Mouse (Mus musculus) lung, postnatal 0 days (tissue): ENCODE data around the gene Dusp12. TPM values are rescaled to one million over a fixed set of nuclear protein-coding genes. Genes with fewer than 3 reads are reported as not detected.
A peak's percentile ranks its signal among the peaks of the same experiment; 100 is the strongest.

Experiments
- ATAC-seq: fragments of 200-750 bp; cut with Nextera tagmentation; 2 replicates; pipeline ENCODE4 v1.8.0; 2017; ENCODE audit warnings: moderate library complexity
- DNase-seq: peaks from one replicate; pipeline ENCODE4 v3.0.0-alpha.2; 2016; ENCODE audit warnings: low spot score
- H3K27ac ChIP-seq: fragments of 300-500 bp; sonication (generic); 2 replicates; pipeline ENCODE4 v1.5.1; 2014; ENCODE audit warnings: antibody characterized with exemption, mild to moderate bottlenecking, low read length, mixed read lengths
- H3K27me3 ChIP-seq: fragments of 300-500 bp; sonication (generic); replicated peaks from 2 replicates; pipeline ENCODE4 v1.6.1; 2014; ENCODE audit warnings: low read length, mixed read lengths; ENCODE audit not compliant: insufficient read depth
- H3K36me3 ChIP-seq: fragments of 300-500 bp; sonication (generic); 2 replicates; pipeline ENCODE4 v1.6.1; 2014; ENCODE audit warnings: low read length, mixed read lengths; ENCODE audit not compliant: insufficient read depth
- H3K4me1 ChIP-seq: fragments of 300-500 bp; sonication (generic); 2 replicates; pipeline ENCODE4 v1.6.1; 2014; ENCODE audit warnings: antibody characterized with exemption, low read depth, low read length, mixed read lengths; ENCODE audit not compliant: insufficient read depth
- H3K4me2 ChIP-seq: fragments of 300-500 bp; sonication (generic); replicated peaks from 2 replicates; pipeline ENCODE4 v1.6.1; 2014; ENCODE audit warnings: low read depth, mild to moderate bottlenecking, low read length, moderate library complexity, mixed read lengths
- H3K4me3 ChIP-seq: fragments of 300-500 bp; sonication (generic); 2 replicates; pipeline ENCODE4 v1.5.1; 2014; ENCODE audit warnings: low read depth, low read length
- H3K9ac ChIP-seq: fragments of 300-500 bp; sonication (generic); replicated peaks from 2 replicates; pipeline ENCODE4 v1.6.1; 2014; ENCODE audit warnings: low read depth, mild to moderate bottlenecking
- H3K9me3 ChIP-seq: fragments of 300-500 bp; sonication (generic); 2 replicates; pipeline ENCODE4 v1.6.1; 2016; ENCODE audit warnings: low read length, mixed read lengths
- CTCF ChIP-seq: IDR thresholded peaks from 2 replicates; pipeline ENCODE4 v1.5.1; 2016; ENCODE audit warnings: antibody characterized with exemption, mild to moderate bottlenecking
- EP300 ChIP-seq: IDR thresholded peaks from 2 replicates; pipeline ENCODE4 v1.6.1; 2016; ENCODE audit warnings: antibody characterized with exemption, mild to moderate bottlenecking, control low read depth
- WGBS: fragments of 180-500 bp; shearing (Covaris S2); extraction: QIAGEN DNeasy Blood & Tissue Kit; methylation state at CpG from one replicate; pipeline ENCODE4 v1.1.7; 2014; 5-methylcytosine and 5-hydroxymethylcytosine counted together
- polyA plus RNA-seq: library from polyadenylated mRNA; unstranded; fragments of >200 nt; fragmentation: Nextera tagmentation; extraction: Ambion mirVana; gene quantifications from 2 replicates; pipeline ENCODE4 v1.2.1, GENCODE M21; 2015

The Dusp12 gene
- polyA plus RNA-seq, 1 experiment from 2014 or later: 22.5 TPM

DNA sequence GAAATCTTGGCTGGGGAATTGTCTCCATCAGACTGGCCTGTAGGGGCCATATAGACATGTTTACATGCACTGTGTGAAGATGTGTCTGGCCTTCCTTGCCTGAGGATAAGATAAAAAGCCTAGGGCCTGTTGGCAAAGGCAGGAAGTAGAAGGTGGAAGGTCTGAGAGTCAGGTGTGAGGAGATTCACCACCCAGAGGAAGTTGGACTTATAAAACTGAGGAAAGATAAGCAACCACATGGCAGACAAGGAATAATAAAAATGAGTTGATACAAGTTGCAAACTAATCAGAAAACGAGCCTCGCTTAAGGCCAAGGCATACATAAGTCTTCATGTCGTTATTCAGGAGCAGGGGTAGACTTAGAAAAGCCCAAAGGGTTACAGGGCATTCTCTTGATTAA is 9.7 kb downstream of the Dusp12 start:
- Histone ChIP-seq H3K4me2 (no peak overlapping the region), H3K36me3 (no peaks in the 10 kb centered on the region; the same call in 1 of the 2 replicates), H3K27ac (no peak overlapping the region), H3K27me3 (no peaks in the 10 kb centered on the region), H3K9ac (no peak overlapping the region), H3K9me3 (no peaks in the 10 kb centered on the region), H3K4me3 (no peak overlapping the region), H3K4me1 (no peaks in the 10 kb centered on the region)
- ATAC-seq (no peak), DNase-seq (no peak)
- WGBS: 73% methylated on average over 3 of the region's 3 CpGs
- TF ChIP-seq EP300: no peak
- TF ChIP-seq CTCF: no peak

DNA sequence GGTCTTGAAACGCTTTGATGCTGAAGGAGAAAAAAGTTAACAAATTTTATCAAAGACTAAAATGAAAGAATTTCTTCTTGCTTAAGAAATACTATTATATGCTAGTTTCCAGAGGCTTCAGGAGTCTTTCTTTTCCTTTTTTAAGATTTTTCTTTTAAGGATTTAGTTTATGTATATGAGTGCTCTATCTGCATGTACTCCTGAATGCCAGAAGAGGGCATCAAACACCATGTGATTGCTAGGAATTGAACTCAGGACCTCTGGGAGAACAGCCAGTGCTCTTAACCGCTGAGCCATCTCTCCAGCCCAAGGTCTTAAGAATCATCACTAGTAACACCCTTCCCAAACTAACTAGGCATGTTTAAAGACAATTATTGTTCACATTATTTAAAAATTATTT is 13.4 kb downstream of the Dusp12 start:
- TF ChIP-seq EP300 (no peak), CTCF (no peak)
- no peaks in the 10 kb centered on the region for H3K27me3 ChIP-seq
- WGBS: 92% methylated on average over 2 of the region's 2 CpGs
- no peak overlapping the region for H3K9ac ChIP-seq
- no peaks in the 10 kb centered on the region for H3K4me1 ChIP-seq
- no peak overlapping the region for H3K4me3 ChIP-seq
- no peak for DNase-seq
- no peak overlapping the region for H3K4me2 ChIP-seq
- H3K27ac ChIP-seq: no peak overlapping the region
- no peaks in the 10 kb centered on the region for H3K36me3 ChIP-seq
- no peaks in the 10 kb centered on the region for H3K9me3 ChIP-seq
- no peak for ATAC-seq

DNA sequence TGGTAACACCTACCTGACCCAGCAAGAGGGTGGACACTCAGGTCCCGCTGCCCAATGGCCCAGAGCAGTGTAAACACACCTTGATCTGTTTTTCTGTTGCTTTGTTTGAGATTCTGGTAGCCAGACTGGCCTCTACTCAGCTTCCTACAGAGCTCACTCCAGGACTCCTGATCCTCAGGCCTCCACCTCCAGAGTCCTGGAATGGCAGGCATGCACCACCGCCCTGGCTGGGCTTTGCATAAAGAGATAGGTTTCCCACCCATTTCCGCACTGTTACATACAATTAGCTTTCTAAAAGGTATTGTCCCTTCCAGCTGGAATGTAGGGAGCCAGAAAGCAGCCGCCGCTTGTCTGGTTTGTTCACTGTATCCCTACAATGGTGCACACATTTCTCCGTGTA is 13.9 kb downstream of the Dusp12 start:
- H3K4me2 ChIP-seq: no peak overlapping the region
- H3K36me3 ChIP-seq: no peaks in the 10 kb centered on the region
- no peak for TF ChIP-seq EP300
- TF ChIP-seq CTCF: no peak
- H3K9me3 ChIP-seq: no peaks in the 10 kb centered on the region
- no peak for DNase-seq
- H3K27me3 ChIP-seq: no peaks in the 10 kb centered on the region
- no peak overlapping the region for H3K4me3 ChIP-seq
- ATAC-seq: no peak
- 82% methylated on average over 6 of the region's 6 CpGs for WGBS
- no peak overlapping the region for H3K9ac ChIP-seq
- H3K4me1 ChIP-seq: no peaks in the 10 kb centered on the region; the same call in 1 of the 2 replicates
- no peak overlapping the region for H3K27ac ChIP-seq

DNA sequence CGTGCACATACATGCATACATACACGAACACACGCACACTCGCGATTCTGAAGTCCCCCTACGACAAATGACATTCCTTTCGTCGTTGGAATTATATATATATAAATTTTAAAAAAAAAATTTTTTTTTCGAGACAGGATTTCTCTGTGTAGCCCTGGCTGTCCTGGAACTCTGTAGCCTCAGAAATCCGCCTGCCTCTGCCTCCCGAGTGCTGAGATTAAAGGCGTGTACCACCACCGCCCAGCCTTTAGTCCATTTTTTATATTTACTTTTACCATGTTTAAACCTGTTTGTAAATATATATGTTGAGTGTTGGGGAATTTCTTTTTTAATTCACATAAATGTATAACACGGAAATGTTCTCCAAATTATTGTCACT is 16.4 kb downstream of the Dusp12 start:
- no peaks in the 10 kb centered on the region; the same call in 1 of the 2 replicates for H3K4me1 ChIP-seq
- TF ChIP-seq EP300 (no peak; the same call in 1 of the 2 replicates), CTCF (no peak)
- ATAC-seq (no peak), DNase-seq (no peak)
- peak overlapping the region; percentile 72 for H3K4me2 ChIP-seq
- no peaks in the 10 kb centered on the region for H3K36me3 ChIP-seq
- H3K27ac ChIP-seq: no peak overlapping the region
- H3K9me3 ChIP-seq: no peaks in the 10 kb centered on the region
- WGBS: 13% methylated on average over 14 of the region's 14 CpGs
- peak overlapping the region; percentile 90; the same call in 1 of the 2 replicates for H3K9ac ChIP-seq
- no peaks in the 10 kb centered on the region for H3K27me3 ChIP-seq
- peak overlapping the region; percentile 93 for H3K4me3 ChIP-seq

DNA sequence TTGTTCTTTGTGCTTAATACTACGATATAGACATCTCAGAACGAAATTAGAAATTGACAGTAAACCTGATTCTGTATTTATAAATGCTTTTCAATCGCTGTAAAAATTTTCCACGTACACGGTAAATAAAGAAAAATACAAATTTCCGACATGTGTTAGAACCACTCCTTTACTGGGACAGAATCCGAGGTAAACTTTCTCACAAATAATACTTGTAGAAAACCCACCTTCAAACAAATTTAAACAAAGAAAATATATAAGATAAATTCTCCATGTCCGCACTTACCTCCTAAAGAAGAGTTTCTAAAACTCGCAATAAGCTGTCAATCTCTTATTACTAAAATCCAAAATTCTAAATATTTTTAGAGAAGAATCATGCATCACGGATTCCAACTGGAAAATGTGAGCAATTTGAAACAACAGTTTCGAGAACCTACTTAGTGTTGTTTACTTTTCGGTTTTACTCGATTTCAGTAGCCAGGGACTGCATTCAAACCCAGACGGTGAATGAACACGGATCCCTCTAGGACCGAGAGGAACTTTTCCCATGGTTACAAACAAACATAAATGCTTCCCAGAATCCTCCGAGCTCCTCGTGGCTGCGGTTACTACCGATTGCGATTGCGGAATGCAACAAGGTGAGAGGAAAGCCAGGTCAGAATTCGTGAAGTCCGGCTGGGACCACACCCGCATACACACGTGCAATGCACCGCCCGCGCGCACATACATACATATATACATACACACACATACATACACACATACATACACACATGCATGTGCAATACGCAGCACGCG is 17.0 kb downstream of the Dusp12 start:
- Histone ChIP-seq H3K27me3 (no peaks in the 10 kb centered on the region), H3K27ac (peak overlapping the region; percentile 88), H3K36me3 (no peaks in the 10 kb centered on the region), H3K9ac (peak overlapping the region; percentile 90), H3K9me3 (no peaks in the 10 kb centered on the region), H3K4me3 (peak overlapping the region; percentile 93), H3K4me1 (no peaks in the 10 kb centered on the region; the same call in 1 of the 2 replicates), H3K4me2 (peak overlapping the region; percentile 72)
- DNase-seq (peak; percentile 96), ATAC-seq (peak; percentile 90)
- WGBS: under 1% methylated on average over 33 of the region's 33 CpGs
- TF ChIP-seq EP300 (peak; percentile 55), CTCF (no peak)

DNA sequence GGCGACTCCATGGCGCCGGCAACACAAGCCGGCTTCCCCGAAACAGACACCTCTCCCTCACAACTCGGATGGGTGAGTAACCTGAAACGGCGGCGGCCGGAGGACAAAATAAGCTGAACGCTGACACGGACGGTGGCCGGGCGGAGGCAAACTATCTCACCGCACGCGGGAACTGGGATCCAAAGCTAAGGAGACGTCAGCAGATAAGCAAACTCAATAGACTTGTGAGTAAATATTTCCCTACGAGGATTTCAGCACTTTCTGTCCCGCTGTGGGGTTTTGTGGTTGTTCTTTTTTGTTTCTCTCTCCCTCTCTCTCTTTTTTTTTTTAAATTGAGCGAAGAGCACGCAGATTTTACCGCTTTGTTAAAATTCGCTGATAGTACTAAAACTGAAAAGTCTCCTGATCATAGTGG is 17.6 kb downstream of the Dusp12 start, which contains the start of gene Atf6:
Atf6 (minus strand) TSS at position 81 of the 415 bp plus-strand sequence.
- Histone ChIP-seq H3K36me3 (no peaks in the 10 kb centered on the region), H3K9ac (peak within 1 kb of the TSS; percentile 90), H3K27me3 (no peaks in the 10 kb centered on the region), H3K27ac (peak within 1 kb of the TSS; percentile 88), H3K4me2 (peak within 1 kb of the TSS; percentile 72), H3K4me3 (peak within 1 kb of the TSS; percentile 93), H3K4me1 (no peaks in the 10 kb centered on the region; the same call in 1 of the 2 replicates), H3K9me3 (no peaks in the 10 kb centered on the region)
- peak; percentile 96 for DNase-seq
- ATAC-seq: peak; percentile 85
- TF ChIP-seq CTCF (no peak), EP300 (peak; percentile 69; the same call in 1 of the 2 replicates)
- under 1% methylated on average over 25 of the region's 25 CpGs for WGBS
